Mouse (Mus musculus) G1E (cell line): ENCODE measurements around the gene Nme7.

Experiments
- CTCF ChIP-seq: IDR thresholded peaks from 2 replicates; pipeline ENCODE4 v1.5.1; 2012; ENCODE audit warnings: low read depth, low read length, inconsistent platforms, mixed read lengths
- GATA1 ChIP-seq: IDR thresholded peaks from 2 replicates; pipeline ENCODE4 v1.6.1; 2012; ENCODE audit warnings: borderline replicate concordance, low read length, inconsistent platforms, mixed read lengths
- GATA2 ChIP-seq: IDR thresholded peaks from 2 replicates; pipeline ENCODE4 v1.6.1; 2012; ENCODE audit warnings: low read depth, low read length, inconsistent platforms, borderline replicate concordance
- POLR2AphosphoS5 ChIP-seq: IDR thresholded peaks from 2 replicates; pipeline ENCODE4 v1.6.1; 2012; ENCODE audit warnings: low read depth, low read length, inconsistent platforms; ENCODE audit not compliant: insufficient replicate concordance
- TAL1 ChIP-seq: conservative IDR thresholded peaks from 2 replicates; pipeline ENCODE4 v1.6.1; 2012; ENCODE audit warnings: low read depth, low read length, inconsistent platforms, mixed read lengths

- TF ChIP-seq CTCF (no peak), GATA2 (no peak), GATA1 (no peak), TAL1 (no peak), POLR2AphosphoS5 (no peak)
Observed at GRCm38 (mm10) chr1:164483728-164484127, 179.8 kb downstream of the Nme7 start.
